Mouse (Mus musculus) urinary bladder, postnatal 25 days (tissue): ENCODE data around the gene Bmp2k.

ENCODE experiments used
- DNase-seq: peaks from one replicate; pipeline ENCODE4 v3.0.0; 2022; ENCODE audit warnings: low spot score

Bmp2k gene

DNA sequence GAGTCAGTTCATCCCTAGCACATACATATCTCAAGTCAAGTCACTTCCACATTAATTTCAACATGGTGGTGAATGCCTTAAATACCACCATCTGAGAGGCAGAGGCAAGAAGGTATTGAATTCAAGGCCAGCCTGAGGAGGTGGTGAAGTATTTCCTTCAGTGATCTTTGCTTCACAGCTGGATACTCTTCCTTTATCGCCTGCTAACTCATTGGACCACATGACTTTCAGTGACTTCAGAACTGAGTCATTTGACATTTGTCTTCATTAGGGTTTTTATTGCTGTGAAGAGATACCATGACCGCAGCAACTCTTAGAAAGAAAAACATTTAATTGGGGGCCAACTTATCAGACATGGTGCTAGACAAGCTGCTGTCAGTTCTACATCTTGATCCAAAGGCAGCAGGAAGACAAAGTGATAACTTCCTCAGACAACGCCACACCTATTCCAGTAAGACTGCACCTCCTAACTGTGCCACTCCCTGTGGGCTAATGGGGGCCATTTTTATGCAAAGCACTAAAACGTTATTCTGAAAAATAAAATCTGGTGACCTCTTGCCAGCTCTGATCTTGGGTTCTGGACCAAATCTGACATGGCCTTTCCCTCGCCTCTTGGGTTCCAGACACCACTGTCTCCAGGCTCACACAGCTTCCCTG is 24.9 kb upstream of the Bmp2k start:
- DNase-seq: no peak

DNA sequence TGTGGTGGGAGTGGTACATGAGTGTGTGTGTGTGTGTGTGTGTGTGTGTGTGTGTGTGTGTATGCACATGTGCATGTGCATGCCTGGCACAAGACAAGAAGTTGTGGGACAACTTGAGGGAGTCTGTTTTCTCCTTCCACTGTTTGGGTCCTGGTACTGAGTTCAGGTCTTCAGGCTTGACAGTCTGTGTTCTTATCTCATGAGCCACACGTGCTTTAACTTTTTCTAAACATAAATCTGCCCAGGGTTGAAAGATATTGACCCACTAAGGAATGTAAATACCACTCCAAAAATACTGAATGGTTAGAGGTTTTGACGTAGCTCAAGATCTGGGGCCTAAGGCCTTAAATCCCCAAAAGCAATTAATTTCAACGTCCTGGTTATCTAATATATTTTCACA is 23.8 kb upstream of the Bmp2k start:
- no peak for DNase-seq

DNA sequence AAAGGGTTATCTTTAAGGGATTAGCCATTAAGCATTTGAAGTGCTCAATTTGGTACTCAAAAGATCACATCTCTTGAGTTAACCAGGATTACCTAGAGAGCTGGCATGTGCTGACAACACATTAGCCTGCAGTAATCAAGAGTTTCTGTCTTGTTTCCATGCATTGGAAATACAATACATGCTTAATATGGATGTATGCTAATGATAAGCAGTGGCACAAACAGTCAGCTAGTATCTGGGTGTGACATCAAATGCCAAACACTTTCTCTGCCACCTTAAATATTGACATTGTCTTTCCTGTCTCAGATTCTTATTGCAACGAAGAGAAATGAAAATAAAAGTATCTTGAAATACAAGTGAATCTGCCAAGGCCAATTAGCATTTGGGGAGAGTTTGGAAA is 22.8 kb upstream of the Bmp2k start:
- DNase-seq: no peak

DNA sequence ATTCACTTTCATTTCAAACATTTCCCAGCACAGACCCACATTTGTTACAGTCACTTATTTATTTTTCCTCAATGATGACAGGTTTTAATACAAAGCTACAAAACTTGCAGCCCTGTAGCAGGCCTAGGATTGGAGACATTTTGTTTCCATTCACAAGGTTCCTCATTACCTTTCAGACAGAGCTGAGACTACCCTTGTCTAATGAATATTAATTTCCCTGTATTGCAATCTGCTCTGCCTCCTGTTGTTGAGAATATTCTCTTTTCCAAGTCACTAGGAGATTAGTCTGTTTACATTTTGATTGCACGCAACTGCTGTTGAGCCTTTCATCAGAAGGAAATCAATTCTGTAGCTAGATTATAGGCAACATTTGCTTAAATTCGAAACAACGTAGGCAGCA is 22.4 kb upstream of the Bmp2k start:
- DNase-seq: no peak

DNA sequence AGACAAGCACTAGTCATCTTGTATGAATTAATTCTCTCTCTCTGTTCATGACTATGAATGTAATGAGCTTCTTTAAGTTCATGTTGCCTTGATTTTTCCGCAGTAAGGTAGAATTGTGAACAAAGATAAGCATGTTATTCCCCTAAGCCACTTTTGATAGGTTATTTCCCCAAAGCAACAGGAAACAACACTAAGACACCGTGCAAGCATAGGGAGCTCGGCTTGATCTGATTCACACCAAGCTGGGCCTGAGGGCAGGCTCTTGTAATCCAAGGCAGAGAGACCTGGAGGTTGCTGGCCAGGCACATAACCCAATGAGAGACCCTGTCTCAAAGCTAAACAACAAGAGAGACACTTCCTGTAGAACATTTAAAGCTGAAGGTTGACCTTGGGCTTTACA is 21.3 kb upstream of the Bmp2k start:
- no peak for DNase-seq

GRCm38 (mm10) chr5:96979296-96980007 is 18.0 kb upstream of the Bmp2k start:
- DNase-seq: no peak

DNA sequence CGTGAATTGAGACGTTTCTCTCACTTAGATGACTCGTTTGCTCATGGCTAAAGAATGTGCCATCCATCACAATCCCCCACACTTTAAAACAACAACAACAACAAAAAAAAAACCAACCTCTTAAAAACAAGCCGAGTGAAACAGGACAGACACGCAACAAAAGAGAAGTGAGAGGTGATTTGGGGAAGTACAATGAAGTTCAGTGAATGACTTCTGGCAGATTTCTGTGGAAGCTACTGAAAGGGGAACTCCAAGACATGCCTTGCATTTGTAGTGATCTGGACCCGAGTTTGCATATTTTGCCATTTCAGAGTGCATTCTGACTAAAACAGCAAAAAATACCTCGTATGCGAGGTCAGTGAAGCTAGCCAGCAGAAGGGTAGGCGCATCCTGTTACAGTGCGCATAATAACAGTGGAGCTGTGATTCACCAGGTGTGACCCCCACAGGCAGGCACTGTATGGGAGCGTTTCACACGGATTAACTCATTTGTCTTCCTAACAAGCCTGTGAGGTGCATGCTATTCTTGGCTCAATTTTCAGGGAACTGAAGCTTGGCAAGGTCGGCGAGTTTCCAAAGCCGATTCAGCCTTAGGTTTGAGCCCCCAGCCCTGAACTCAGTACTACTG is 17.4 kb upstream of the Bmp2k start:
- no peak for DNase-seq

GRCm38 (mm10) chr5:96981987-96982386 is 15.5 kb upstream of the Bmp2k start:
- no peak for DNase-seq

- no peak for DNase-seq
These were observed 14.3 kb upstream of the Bmp2k start for GRCm38 (mm10) chr5:96983142-96983541.

DNA sequence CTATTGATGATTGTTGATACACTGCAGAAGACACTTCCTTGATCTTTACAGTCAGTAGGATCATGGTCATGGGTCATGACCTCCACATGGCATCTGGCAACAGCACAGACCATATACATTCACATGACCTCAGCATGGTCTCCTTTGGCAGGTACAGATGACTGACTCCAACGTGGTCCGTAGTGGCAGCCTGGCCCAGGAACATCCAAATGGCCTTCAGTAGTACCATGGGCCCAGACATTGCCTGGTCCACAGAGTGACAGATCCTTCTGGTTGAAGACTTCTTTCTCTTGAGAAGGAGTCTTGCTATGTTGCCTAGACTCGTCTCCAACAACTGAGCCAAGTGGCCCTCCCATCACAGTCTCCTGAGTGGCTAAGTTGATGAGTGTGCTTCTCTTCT is 10.6 kb upstream of the Bmp2k start:
- DNase-seq: no peak

DNA sequence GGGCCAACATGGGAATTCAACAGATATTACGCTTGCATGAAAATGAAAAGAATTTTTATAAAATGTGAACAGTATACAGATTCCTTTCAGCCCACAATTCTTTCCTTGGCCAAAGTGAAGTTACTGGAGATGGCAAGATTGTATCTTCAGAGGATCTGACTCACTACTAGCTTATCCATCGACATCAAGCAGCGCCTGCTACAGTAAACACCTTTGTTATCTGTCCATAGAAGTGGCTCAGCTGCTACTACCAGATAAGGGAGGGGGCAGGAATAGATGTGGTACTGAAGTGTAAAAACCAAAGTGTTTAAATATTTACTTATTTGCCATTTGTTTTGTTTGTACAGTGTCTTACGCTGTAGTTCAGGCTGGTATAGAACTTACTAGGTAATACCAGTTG is 8.6 kb upstream of the Bmp2k start:
- DNase-seq: no peak

- no peak for DNase-seq
These were observed 6.3 kb upstream of the Bmp2k start for GRCm38 (mm10) chr5:96991156-96991555.

DNA sequence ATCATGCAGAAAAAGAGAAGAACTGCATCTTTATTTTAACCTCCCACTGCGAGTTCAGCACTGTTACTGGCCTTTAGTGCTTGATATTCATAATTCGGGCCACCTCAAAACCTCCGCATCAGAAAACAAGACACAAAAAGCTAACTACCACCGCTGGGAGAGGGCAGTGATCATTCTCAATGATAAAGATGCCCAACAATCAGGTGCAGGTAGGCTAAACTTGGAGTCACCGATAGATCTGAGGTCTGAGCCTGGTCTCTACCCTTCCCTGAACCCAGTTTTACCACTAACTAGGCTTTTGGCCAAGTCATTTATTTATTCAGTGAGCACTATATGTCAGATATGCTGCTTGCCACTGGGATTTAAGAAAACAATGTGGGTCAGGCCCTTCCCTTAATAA is 4.8 kb upstream of the Bmp2k start:
- no peak for DNase-seq

DNA sequence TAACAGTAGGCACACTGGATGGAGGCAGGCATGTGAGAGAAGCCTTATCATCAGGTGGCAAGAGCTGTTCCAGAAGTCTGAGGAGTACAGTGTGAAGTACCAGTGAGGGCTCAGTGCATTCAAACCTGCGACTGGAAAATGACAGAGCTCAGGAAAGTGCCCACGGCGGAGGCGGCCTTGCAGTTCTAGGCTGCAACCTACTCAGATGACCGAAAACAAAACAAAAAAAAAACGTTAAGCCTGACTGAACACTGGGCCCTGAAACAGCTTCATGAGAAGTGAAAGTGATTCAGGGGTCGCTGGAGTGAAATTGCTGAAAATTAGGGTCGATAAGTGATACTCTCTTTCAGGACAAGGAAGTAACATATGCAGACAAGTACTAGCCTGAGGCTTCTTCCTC is 4.4 kb upstream of the Bmp2k start:
- no peak for DNase-seq

- no peak for DNase-seq
These were observed 1.7 kb upstream of the Bmp2k start for GRCm38 (mm10) chr5:96995791-96996190.

DNA sequence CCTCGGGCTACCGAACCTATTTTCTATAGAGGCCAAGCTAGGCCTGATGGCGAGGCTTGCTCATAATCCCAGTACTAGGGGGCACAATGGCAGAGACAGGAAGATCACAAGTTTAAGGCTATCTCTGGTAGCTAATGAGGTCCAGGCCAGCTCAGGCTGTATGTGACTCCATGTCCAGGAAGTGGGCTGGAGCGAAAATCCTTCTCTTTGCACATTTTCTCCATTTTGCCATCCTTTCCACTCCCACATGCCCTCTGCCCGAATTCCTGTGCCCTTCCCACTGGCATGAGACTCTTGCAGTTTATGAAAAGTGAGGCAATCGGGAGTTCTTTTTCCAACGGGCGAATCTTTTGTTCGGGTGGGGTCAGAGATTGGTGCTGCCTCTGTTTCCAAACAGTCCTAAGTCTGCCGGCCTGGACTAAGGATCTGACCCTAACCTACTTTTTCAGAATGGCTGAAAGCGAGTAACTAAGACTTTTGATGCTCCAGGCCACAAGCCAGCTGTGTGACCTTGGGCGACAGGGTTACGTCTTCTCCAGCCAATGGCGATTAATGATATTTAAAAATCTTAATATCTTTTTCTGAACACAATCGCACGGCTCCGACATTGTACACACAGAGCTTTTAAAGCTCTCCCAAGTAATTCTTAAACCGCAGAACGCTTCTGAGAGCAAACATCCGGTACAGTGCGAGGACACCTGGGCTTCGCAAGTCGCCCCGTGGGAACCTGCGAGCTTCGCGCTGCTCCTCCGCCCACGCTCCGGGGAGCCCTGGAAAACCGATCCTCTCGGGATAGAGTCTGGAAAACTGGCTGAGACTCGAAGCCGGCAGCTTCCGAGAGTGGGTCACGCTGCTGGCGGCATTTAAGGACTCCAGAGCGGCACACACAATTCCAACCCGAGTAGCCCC is 834 bp upstream of the Bmp2k start:
- DNase-seq: no peak

- DNase-seq: peak; percentile 41
These were observed 495 bp downstream of the Bmp2k start for GRCm38 (mm10) chr5:96997802-96998565.

DNA sequence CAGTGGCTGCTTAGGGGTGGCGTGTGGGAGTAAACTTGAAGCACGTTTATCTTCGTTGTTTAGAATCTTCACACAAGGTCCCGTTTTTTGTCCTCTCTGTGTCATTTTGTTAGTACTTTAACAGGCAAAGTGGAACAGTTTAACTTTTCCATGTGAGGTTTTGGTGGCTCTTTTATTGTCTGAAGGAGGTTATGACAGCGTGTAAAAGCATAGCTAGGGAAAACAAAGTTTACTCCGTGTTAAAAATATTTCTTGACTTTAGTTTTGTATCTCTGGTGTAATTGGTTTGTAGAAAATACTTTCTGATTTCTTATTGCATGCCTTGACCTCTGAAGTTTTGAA is 1.0 kb downstream of the Bmp2k start:
- no peak for DNase-seq

DNA sequence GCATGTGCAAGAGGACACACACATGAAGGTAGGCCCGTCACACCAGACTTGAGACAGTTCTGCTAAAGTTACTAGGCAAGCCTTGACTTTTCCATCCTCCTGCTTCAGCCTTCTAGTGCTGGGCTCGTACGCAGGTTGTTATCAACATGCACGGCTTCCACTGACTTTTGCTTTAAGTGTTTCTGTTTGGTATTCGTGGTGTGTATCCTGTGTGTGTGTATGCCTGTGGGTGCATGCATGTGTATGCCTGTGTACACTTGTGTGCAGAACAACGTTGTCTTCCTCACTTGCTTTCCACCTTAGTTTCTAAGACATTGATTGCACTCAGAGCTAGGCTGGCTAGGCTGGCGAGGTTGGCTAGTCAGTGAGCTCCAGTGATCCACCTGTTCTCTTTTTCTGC is 2.1 kb downstream of the Bmp2k start:
- no peak for DNase-seq

GRCm38 (mm10) chr5:97000524-97000923 is 3.0 kb downstream of the Bmp2k start:
- no peak for DNase-seq

DNA sequence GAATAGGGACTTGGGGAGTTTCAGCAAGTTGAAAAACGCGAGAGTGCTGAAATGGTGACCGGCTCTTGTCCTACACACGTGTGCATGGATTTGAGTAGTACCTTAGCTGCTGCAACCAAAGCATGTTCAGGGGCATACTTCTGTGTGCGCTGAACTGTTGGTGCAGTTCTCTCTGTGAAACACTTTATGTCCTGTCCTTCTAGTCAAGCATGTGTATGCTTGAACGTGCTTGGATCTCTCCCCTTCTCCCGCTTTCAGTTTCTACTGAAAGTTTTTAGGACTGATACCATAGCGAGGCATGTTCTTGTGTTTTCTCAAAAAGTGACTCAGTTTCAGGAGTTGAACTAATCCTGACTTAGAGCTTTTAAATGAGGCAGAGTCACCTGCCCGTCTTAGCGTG is 3.7 kb downstream of the Bmp2k start:
- no peak for DNase-seq

- DNase-seq: no peak
These were observed 4.1 kb downstream of the Bmp2k start for GRCm38 (mm10) chr5:97001571-97001970.
